Mouse (Mus musculus): ENCODE data around the gene Wasf1.

The Wasf1 gene

GRCm38 (mm10) chr10:40882831-40883643 is at the start of gene Wasf1, which contains the start of gene Cdc40:
Wasf1 (plus strand) TSS chr10:40883475.
Cdc40 (minus strand) TSS chr10:40883311.
- DNase-seq = peak; percentile 98

GRCm38 (mm10) chr10:40840086-40840485 is 43.2 kb upstream of the Wasf1 start:
- no peak for DNase-seq

- DNase-seq = no peak
Observed at GRCm38 (mm10) chr10:40843841-40844240, 39.4 kb upstream of the Wasf1 start.

- DNase-seq = no peak
Observed at GRCm38 (mm10) chr10:40844546-40844945, 38.7 kb upstream of the Wasf1 start.

- DNase-seq = peak; percentile 56 to 60
Observed at GRCm38 (mm10) chr10:40845626-40846025, 37.6 kb upstream of the Wasf1 start.

- peak; percentile 85 to 89 for DNase-seq
Observed at GRCm38 (mm10) chr10:40847176-40847874, 36.0 kb upstream of the Wasf1 start.

GRCm38 (mm10) chr10:40850644-40851043 is 32.6 kb upstream of the Wasf1 start:
- DNase-seq = no peak

GRCm38 (mm10) chr10:40851138-40851537 is 32.1 kb upstream of the Wasf1 start:
- no peak for DNase-seq

DNA sequence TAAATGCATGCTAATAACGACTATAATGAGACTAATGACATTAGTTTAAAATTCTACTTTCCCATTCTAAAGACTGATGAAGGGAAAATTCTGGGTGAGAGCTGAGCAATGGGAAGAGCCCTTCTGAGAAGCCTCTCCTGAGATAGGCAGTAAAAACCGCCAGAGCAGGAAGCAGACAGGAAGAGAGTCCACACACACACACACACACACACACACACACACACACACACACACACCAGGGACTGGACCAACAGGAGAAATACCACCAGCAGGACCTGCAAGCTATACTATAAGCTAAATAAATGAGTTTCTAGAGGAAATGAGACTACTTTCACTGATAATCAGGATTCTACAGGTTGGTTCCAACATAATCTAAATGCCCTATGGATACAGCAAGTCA is 27.7 kb upstream of the Wasf1 start:
- no peak for DNase-seq

DNA sequence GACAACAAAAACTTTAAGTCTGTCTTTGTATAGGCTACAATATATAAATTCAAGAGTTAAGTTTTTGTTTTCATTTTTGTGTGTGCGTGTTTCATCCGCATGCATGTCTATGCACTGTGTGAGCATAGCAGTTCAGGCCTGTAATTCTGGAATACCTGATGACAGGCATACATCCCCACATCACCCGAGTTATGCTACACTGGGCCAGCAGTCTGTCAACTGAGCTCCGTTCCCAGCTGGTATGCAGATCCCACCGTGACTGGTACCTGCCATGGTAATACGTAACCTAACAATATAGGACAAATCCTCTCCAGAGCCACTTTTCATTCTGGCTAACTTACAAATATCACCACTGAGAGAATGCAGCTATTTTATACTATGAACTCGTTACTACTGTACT is 26.6 kb upstream of the Wasf1 start:
- no peak for DNase-seq

DNA sequence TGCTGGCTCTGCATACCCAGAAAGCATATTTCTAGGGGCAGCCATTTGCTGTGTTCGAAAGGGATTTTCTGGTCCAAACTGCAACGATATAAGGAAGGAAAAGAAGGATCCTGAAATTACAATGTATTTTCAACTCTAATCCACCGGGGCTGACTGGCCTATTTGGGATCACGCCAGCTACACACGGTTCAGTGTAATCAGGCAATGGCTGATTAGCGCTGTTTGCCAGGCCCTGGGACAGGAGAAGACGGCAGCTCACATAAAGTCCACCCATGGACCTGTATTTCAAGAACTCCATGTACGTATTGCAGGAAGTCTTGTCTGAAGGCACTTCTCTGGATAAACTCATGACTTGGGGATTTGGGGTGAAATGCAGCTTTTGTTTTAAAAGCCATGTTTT is 25.7 kb upstream of the Wasf1 start:
- DNase-seq = peak; percentile 82 to 83

GRCm38 (mm10) chr10:40868081-40868480 is 15.2 kb upstream of the Wasf1 start:
- peak; percentile 40 to 43 for DNase-seq

DNA sequence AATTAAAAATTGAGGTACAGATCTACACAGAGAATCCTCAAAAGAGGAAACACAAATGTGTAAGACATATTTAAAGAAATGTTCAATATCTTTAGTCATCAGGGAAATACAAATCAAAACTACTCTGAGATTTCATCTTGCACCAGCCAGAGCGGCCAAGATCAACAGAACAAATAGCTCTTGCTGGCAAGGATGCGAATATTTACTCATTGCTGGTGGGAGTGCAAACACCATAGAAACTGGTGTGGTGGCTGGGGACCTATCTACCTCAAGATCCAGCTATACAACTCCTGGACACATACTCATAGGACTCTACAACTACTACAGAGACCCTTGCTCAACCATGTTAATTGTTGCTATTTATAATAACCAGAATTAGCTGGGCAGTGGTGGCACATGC is 12.0 kb upstream of the Wasf1 start:
- DNase-seq = no peak

DNA sequence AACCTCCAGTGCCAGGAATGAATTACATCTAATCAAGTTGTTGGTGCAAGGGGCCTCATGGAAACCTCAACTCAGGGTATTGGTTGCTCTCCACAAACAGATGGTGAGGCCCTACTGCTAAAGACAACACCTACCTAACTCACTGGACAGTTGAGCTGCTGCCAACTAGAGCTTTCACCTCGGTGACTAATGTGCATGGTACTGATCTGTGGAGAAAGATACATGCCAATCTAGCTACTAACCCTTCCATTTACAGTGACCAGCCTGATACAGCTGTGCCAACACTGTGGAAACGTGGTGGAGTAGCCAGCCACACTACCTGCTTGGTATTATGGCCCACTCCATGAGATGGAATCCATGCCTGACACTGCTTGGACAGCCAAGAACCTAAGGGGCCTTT is 11.2 kb upstream of the Wasf1 start:
- DNase-seq = peak; percentile 64 to 71

GRCm38 (mm10) chr10:40878246-40878645 is 5.0 kb upstream of the Wasf1 start:
- no peak for DNase-seq

DNA sequence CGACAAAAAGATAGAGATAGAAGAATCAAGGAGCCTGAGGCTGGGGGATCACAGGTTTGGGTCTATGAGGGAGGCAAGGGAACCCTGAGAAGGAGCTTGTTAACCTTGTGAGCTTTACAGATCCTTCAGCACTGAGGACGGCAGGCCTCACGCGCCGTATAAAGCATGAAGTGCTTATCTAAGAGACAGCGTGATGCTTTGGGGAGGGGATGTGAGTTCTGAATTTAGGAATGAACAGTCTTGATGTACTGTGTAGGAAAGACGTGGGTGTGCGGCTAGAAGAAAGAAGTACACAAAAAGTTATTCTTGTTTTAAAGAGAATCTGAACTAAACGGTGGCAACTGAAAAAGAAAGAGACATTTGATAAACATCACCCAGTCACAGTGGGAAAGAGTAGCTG is 3.3 kb upstream of the Wasf1 start:
- no peak for DNase-seq

DNA sequence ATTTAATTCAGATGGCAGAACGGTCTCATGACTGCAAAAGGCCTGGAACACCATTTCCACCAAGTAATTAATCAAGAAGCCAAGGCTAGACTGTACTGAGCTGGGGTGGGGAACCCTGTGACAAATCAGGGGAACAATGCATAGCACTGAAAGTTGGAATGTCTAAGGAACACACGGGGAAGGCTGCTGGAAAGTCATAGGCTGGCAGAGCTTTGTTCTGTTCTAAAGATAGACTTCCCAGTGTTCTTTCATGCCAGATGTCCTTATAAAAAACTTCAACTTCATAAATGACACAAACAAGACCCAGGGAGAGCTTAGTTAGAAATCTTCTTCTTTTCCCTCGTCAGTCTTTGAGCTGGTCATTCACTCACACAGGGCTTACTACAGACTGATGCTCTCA is 2.0 kb upstream of the Wasf1 start:
- no peak for DNase-seq

- DNase-seq = no peak
Observed at GRCm38 (mm10) chr10:40882333-40882732, 942 bp upstream of the Wasf1 start.

DNA sequence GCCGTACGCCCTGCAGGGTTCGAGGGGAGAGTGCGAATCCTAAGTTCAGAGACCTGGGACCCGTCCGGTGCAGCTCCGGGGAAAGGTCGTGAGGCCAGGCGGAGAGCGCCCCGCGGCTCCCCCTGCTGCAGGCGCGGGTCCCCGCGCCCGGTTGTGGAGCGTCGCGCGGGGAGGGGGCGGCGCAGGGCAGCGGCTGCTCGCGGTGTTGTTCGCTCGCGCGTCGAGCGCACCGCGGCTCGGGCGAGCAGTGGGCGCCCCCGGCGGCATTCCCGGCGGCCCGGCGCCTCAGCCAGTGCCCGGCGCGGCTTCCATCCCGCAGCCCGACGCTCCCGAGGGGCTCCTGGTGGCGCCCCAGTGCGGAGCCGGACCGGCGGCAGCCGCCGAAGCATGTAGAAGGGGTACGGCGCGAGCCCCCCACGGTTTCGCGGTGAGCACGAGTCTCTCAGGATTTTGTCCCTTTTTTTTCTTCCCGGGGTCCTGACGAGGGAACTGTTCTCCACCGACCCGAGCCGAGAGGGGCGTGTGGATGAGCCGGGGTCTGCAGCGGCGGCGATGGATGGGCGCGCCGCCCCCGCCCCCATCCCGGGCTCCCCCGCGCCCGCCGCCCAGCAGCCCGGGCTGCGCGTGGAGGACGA is 486 bp downstream of the Wasf1 start:
- DNase-seq = no peak

DNA sequence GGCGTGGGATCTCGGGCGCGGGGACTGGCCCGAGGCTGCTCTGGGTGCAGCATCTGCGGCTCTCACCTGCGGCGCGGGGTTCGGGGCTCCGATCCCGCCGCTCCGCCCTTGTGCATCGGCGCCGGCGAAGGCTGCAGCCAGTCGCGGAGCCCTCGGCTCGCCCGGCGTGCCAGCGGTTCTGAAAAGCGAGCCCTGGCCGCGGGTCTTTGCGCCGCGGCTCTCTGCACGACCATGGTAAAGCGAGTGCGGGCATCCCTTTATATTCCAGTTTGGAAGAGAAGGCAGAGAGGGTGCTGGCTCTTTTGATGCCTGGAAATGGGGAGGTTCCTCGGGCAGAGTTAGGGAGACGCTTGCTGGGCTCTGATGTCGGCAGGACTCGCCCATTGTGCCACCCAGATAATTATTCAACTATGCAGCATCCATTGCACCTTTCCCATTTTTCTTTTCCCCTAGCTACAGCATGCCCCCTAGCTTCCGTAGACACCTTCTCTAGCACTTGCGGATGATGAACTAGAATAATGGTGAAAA is 1.1 kb downstream of the Wasf1 start:
- peak; percentile 57 to 66 for DNase-seq

- no peak for DNase-seq
Observed at GRCm38 (mm10) chr10:40885432-40885831, 2.2 kb downstream of the Wasf1 start.

DNA sequence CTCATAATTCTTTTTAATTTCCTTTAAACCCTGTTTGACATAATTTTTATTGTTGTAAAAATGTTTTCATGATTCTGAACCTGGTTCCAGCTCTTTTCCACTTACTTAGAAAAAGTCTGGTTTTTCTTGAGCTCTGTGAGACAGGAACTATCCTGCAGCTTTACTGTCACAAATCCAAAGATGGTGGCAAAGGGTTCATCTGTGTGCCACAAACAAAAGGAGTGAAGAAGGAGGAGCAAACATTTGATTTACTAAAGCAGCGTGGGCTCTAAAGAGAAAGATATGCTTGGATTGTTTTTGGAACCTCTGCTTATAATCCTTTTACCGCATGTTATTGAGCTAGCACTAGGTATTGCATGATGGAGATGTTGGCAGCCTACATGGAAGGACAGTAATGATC is 4.0 kb downstream of the Wasf1 start:
- no peak for DNase-seq

GRCm38 (mm10) chr10:40889146-40889545 is 5.9 kb downstream of the Wasf1 start:
- no peak for DNase-seq
